Mouse (Mus musculus) G1E (cell line): ENCODE data around the gene Camta1.

Experiments used
- CTCF ChIP-seq: IDR thresholded peaks from 2 replicates; pipeline ENCODE4 v1.5.1; 2012; ENCODE audit warnings: low read depth, low read length, inconsistent platforms, mixed read lengths
- GATA1 ChIP-seq: IDR thresholded peaks from 2 replicates; pipeline ENCODE4 v1.6.1; 2012; ENCODE audit warnings: borderline replicate concordance, low read length, inconsistent platforms, mixed read lengths
- GATA2 ChIP-seq: IDR thresholded peaks from 2 replicates; pipeline ENCODE4 v1.6.1; 2012; ENCODE audit warnings: low read depth, low read length, inconsistent platforms, borderline replicate concordance
- POLR2AphosphoS5 ChIP-seq: IDR thresholded peaks from 2 replicates; pipeline ENCODE4 v1.6.1; 2012; ENCODE audit warnings: low read depth, low read length, inconsistent platforms; ENCODE audit not compliant: insufficient replicate concordance
- TAL1 ChIP-seq: conservative IDR thresholded peaks from 2 replicates; pipeline ENCODE4 v1.6.1; 2012; ENCODE audit warnings: low read depth, low read length, inconsistent platforms, mixed read lengths

GRCm38 (mm10) chr4:151330983-151331382 lies 530.7 kb downstream of the Camta1 start:
- TF ChIP-seq CTCF, result no peak
- TF ChIP-seq GATA1, result no peak
- TF ChIP-seq GATA2, result no peak
- TF ChIP-seq POLR2AphosphoS5, result no peak
- no peak for TF ChIP-seq TAL1
